Mouse (Mus musculus) intestine, embryonic 16.5 days (tissue): ENCODE measurements around the gene Mylk. TPM values are rescaled to one million over a fixed set of nuclear protein-coding genes. Genes with fewer than 3 reads are reported as not detected.

Source experiments
- ATAC-seq: fragments of 200-750 bp; cut with Nextera tagmentation; 2 replicates; pipeline ENCODE4 v1.8.0; 2017; ENCODE audit warnings: moderate TSS enrichment, moderate library complexity
- H3K27ac ChIP-seq: fragments of 300-500 bp; sonication (generic); 2 replicates; pipeline ENCODE4 v1.5.1; 2014; ENCODE audit warnings: mild to moderate bottlenecking, low read length
- H3K27me3 ChIP-seq: fragments of 300-500 bp; sonication (generic); replicated peaks from 2 replicates; pipeline ENCODE4 v1.6.1; 2014; ENCODE audit warnings: low read length, control low read depth, mixed read lengths; ENCODE audit not compliant: control insufficient read depth, insufficient read depth
- H3K36me3 ChIP-seq: fragments of 300-500 bp; sonication (generic); 2 replicates; pipeline ENCODE4 v1.6.1; 2014; ENCODE audit warnings: low read length, control low read depth; ENCODE audit not compliant: control insufficient read depth, insufficient read depth
- H3K4me1 ChIP-seq: fragments of 300-500 bp; sonication (generic); 2 replicates; pipeline ENCODE4 v1.6.1; 2014; ENCODE audit warnings: low read length, control low read depth, mixed read lengths; ENCODE audit not compliant: control insufficient read depth, insufficient read depth
- H3K4me2 ChIP-seq: fragments of 300-500 bp; sonication (generic); 2 replicates; pipeline ENCODE4 v1.6.1; 2014; ENCODE audit warnings: low read depth, low read length, control low read depth
- H3K4me3 ChIP-seq: fragments of 300-500 bp; sonication (generic); 2 replicates; pipeline ENCODE4 v1.5.1; 2014; ENCODE audit warnings: mild to moderate bottlenecking, low read length
- H3K9ac ChIP-seq: fragments of 300-500 bp; sonication (generic); 2 replicates; pipeline ENCODE4 v1.6.1; 2014; ENCODE audit warnings: low read depth, low read length
- H3K9me3 ChIP-seq: fragments of 300-500 bp; sonication (generic); 2 replicates; pipeline ENCODE4 v1.6.1; 2016; ENCODE audit warnings: low read length, control low read depth; ENCODE audit not compliant: control insufficient read depth
- WGBS: fragments of 180-500 bp; shearing (Covaris S2); extraction: QIAGEN DNeasy Blood & Tissue Kit; methylation state at CpG from one replicate; pipeline ENCODE4 v1.1.7; 2014; 5-methylcytosine and 5-hydroxymethylcytosine counted together
- polyA plus RNA-seq: library from polyadenylated mRNA; unstranded; fragments of >200 nt; fragmentation: Nextera tagmentation; extraction: Ambion mirVana; gene quantifications from 2 replicates; pipeline ENCODE4 v1.2.1, GENCODE M21; 2015

Gene Mylk
- polyA plus RNA-seq, 1 experiment from 2014 or later, result 397 TPM

DNA sequence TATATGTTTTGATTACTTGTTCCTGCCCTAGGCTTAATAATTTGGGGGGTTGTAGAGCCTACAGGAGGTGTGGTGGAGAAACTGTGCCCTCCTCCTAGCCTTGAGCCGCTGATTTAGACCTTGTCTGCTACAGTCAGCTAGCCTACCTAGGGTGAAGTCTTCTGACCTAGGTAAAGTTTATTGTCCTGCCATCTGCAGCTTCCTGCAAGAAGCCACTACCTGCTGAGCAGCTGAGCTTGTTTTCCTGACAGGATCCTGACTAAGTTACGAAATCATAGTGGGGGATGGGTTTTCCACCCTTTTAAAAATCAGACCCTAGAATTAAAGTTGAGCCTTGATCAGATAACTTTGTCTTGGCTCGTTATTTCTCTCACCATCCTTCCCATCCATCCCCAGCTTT is 271.5 kb downstream of the Mylk start:
- Histone ChIP-seq H3K27me3 (no peaks in the 10 kb centered on the region), H3K36me3 (no peaks in the 10 kb centered on the region), H3K4me1 (no peaks in the 10 kb centered on the region), H3K9me3 (0 out of 2 replicates have a peak, but pooled peaks cover 2% of the 10 kb centered on the region), H3K9ac (no peak overlapping the region), H3K4me3 (no peak overlapping the region), H3K4me2 (no peak overlapping the region), H3K27ac (no peak overlapping the region)
- 80% methylated on average over 3 of the region's 3 CpGs for WGBS
- ATAC-seq, result no peak

DNA sequence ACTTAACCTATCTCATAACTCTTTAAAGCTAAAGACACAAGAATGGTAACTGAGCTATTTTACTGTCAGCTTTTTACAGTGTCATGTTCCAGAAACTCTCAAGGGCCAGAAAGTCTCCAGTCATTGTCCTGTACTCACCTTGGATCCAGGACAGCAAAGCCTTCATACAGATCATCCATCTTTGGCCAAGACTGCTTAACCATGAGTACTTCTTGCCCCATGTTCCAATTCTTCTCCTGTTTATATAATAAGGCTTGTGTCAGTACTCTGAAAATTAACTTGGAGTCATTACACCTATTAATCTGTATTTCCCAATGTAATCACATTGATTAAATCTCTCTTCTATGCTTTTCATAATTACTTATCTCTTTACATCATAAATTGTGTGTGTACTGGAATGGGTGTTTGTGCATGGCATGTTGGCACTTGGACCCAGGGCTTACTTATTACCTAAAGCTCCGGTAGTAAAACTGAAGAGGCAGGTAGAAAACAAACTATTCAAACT is 273.5 kb downstream of the Mylk start:
- H3K36me3 ChIP-seq, result no peaks in the 10 kb centered on the region
- ATAC-seq, result no peak
- H3K9me3 ChIP-seq, result 0 out of 2 replicates have a peak, but pooled peaks cover 2% of the 10 kb centered on the region
- no peak overlapping the region for H3K27ac ChIP-seq
- no peak overlapping the region for H3K4me3 ChIP-seq
- no peak overlapping the region for H3K4me2 ChIP-seq
- no peaks in the 10 kb centered on the region for H3K27me3 ChIP-seq
- H3K9ac ChIP-seq, result no peak overlapping the region
- no peaks in the 10 kb centered on the region for H3K4me1 ChIP-seq
- 76% methylated on average over 1 of the region's 1 CpGs for WGBS

DNA sequence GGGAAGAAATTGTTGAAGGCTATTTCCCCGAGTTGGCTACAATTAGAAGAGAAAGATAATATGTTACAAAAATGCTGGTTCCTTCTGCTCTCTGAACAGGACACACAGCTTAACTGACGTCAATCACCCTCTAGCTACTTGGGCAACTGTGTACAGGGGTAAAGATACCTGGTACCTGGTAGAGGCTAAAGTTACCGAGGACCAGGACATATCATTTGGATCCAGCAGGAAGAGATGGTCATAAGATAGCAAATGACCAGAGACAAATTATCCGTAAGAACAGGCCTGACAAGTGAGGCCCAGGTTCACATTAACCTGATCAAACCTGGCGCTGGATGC is 276.9 kb downstream of the Mylk start:
- 52% methylated on average over 5 of the region's 5 CpGs for WGBS
- Histone ChIP-seq H3K9me3 (no peaks in the 10 kb centered on the region), H3K27ac (no peak overlapping the region), H3K9ac (no peak overlapping the region), H3K4me1 (peaks cover 2% of the 10 kb centered on the region; the same call in 1 of the 2 replicates), H3K4me2 (peak overlapping the region; percentile 57), H3K27me3 (no peaks in the 10 kb centered on the region), H3K4me3 (peak overlapping the region; percentile 95), H3K36me3 (no peaks in the 10 kb centered on the region)
- ATAC-seq, result no peak

DNA sequence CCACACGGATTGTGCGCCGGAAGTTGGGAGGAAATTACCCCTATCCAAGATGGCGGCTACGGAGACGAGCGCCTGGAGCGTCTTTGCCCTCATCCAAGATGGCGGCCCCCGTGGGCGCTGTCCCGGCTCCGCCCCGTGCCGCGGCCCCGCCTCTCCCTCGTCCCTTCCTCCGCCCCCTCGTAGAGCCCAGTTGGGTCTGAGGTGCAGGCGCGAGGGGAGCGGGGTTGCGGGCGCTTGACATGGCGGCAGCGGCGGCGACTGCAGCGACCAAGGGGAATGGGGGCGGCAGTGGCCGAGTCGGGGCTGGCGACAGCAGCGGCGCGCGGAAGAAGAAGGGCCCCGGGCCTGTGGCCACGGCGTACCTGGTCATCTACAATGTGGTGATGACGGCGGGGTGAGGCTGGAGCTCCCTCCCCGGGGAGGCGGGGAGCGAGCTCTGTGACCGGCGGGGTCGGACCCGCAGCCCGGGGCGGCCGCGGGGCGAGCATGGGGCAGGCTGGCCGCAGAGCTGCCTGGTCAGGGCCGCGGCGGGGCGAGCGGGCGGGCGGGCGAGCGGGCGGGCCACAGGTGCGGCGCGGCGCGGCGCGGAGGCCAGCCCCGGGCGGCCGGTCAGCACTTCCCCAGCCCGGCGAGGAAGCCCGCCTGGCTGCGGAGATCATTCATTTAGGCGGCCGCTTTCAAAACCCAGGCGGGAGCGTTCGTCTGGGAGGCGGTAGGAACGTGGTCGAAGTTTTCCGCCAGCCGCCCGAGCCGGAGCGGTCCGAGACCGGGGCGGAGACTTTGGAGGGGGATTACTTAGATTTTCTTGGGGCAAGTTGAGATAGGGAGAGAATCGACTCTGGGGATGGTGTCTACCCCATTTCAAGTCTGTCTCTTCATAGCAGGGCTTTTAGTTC is 277.5 kb downstream of the Mylk start, which contains the start of gene Hacd2:
Hacd2 (plus strand) TSS at position 187 of the 896 bp plus-strand sequence.
- WGBS, result under 1% methylated on average over 90 of the region's 97 CpGs
- Histone ChIP-seq H3K9me3 (no peaks in the 10 kb centered on the region), H3K9ac (peak within 1 kb of the TSS; percentile 92), H3K27me3 (no peaks in the 10 kb centered on the region), H3K4me2 (peak within 1 kb of the TSS; percentile 57), H3K4me3 (peak within 1 kb of the TSS; percentile 95), H3K4me1 (peaks cover 2% of the 10 kb centered on the region; the same call in 1 of the 2 replicates), H3K27ac (peak within 1 kb of the TSS; percentile 83), H3K36me3 (no peaks in the 10 kb centered on the region)
- ATAC-seq, result peak; percentile 99

DNA sequence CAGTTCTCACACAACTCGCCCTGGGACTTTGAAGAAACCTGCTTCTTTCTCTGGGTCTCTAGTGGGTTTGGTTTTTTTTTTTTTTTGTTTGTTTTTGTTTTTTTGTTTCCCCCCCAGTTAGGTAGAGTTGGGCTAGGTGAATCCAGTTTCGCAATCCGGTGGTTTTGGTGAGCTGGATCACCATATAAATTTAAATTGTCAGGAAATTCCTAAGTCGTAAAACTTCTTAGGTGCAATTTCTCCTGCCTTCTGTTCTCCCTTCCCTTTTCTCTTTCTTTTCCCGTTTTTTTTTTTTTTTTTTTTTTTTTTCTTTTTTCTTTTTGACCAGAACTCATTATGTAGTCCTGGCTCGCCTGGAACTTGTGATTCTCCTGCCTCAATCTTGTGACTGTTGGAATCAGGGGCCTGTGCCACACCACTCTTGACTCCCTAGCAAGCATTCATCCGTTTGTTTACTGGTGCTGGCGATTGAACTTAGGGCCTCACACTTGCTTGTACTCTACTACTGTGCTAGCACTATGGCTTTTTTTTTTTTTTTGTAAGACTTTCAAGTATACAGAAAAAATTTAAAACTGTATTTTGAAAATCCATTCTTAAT is 278.2 kb downstream of the Mylk start:
- no peaks in the 10 kb centered on the region for H3K9me3 ChIP-seq
- H3K4me3 ChIP-seq, result peak overlapping the region; percentile 95
- no peak for ATAC-seq
- no peak overlapping the region for H3K27ac ChIP-seq
- peak overlapping the region; percentile 92 for H3K9ac ChIP-seq
- H3K4me2 ChIP-seq, result peak overlapping the region; percentile 48
- 12% methylated on average over 8 of the region's 8 CpGs for WGBS
- H3K36me3 ChIP-seq, result no peaks in the 10 kb centered on the region
- peaks cover 2% of the 10 kb centered on the region; the same call in 1 of the 2 replicates for H3K4me1 ChIP-seq
- no peaks in the 10 kb centered on the region for H3K27me3 ChIP-seq

DNA sequence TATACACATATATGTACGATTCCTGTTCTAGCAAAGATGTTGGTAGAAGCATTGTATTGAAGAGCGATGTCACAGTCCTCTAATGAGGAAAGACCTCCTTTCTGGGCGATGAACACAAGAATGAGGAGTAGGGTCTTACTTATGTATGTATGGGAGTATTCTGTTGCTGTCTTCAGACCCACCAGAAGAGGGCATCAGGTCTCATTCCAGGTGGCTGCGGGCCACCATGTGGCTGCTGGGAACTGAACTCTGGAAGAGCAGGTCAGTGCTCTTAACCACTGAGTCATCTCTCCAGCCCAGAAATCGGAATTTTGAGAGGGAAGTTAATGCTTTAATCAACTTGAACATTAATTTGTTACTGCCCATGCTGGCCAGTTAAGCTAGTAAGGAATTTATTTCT is 279.3 kb downstream of the Mylk start:
- H3K27me3 ChIP-seq, result no peaks in the 10 kb centered on the region
- 87% methylated on average over 5 of the region's 5 CpGs for WGBS

DNA sequence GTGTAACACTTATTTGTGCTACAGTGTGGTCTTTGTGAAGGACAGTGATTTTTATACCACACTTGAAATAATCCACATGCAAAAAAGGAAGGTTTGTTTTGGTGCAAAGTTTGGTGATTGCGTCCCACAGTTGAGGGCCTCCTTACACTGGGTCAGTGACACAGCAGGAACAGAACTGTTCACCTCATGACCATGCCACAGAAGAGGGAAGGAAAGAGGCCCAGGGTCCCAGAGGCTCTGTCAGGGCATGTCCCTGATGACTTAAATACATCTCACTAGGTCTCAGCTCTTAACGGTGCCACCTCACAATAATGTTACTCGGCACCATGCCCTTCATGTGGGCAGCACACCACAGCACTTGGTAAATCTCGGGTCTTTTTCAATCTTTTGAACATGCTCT is 280.3 kb downstream of the Mylk start:
- Histone ChIP-seq H3K27ac (no peak overlapping the region), H3K4me3 (no peak overlapping the region), H3K9ac (no peak overlapping the region), H3K9me3 (no peaks in the 10 kb centered on the region), H3K27me3 (no peaks in the 10 kb centered on the region), H3K4me2 (no peak overlapping the region), H3K36me3 (peaks cover 7% of the 10 kb centered on the region), H3K4me1 (peaks cover 2% of the 10 kb centered on the region; the same call in 1 of the 2 replicates)
- ATAC-seq, result no peak
- 97% methylated on average over 4 of the region's 4 CpGs for WGBS

More for the DNA sequence above, 279.3 kb downstream of the Mylk start:
- Histone ChIP-seq H3K4me3 (no peak overlapping the region), H3K4me1 (peaks cover 2% of the 10 kb centered on the region; the same call in 1 of the 2 replicates), H3K36me3 (peaks cover 2% of the 10 kb centered on the region; the same call in 1 of the 2 replicates), H3K4me2 (no peak overlapping the region), H3K9ac (no peak overlapping the region), H3K9me3 (no peaks in the 10 kb centered on the region), H3K27ac (no peak overlapping the region)
- ATAC-seq, result no peak

DNA sequence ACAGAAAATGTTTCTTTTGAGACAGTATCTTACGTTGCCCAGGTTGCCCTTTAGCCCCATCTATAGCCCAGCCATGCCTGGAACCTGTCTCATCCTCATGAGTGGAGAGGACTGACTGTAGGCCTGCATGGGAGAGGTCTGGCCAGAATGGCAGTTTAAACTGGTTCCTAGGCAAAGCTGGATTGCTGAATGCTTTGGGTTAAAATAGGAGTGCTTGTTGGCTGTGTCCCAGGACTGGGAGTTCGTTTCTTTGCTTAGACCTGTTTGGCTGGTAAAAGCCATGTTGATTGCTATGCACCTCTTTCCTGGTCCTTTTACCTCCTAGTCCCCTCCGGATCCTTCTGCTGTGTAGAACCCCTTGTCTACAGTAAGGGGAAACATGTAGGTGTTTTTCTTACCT is 288.2 kb downstream of the Mylk start:
- Histone ChIP-seq H3K27ac (no peak overlapping the region), H3K36me3 (peaks cover 7% of the 10 kb centered on the region), H3K4me2 (no peak overlapping the region), H3K9ac (no peak overlapping the region), H3K4me1 (no peaks in the 10 kb centered on the region), H3K9me3 (no peaks in the 10 kb centered on the region), H3K27me3 (no peaks in the 10 kb centered on the region), H3K4me3 (no peak overlapping the region)
- no peak for ATAC-seq
- 78% methylated on average over 3 of the region's 3 CpGs for WGBS

DNA sequence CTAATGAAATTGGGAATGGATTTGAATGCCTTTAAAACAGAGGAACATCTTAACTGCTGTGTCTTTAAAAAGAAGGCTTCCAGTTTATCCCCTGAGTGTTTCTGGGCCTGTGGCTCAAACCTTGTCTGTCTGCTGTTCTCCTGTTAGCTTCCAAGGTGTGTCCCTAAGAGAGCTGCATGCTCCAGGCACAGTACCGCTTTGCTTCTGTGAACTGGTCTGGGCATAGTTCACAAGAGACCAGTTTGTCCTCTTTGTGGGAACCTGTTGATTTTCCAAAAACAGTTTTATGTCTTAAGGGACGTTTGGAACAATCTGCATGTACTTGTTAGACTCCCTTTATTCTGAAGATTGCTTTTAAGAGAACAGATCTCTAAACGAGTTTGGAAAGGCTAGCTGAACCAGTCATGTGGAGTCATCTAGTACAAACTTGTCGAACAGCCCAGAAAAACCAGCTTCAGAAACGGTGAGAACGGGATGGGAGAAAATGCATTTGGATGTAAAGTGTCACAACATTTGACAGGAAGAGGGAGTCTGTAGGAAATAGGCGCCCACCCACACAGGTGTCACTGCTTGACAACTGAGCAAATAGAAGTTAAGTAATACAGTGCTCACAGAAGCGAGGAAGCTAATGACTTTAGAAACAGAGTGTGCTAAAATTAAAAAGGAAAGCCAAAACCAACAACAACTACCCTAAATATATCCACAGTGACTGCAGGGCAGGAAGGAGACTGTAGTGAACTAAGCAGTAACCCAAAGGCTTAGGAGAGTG is 289.0 kb downstream of the Mylk start:
- no peak overlapping the region for H3K27ac ChIP-seq
- no peaks in the 10 kb centered on the region for H3K4me1 ChIP-seq
- H3K9me3 ChIP-seq, result no peaks in the 10 kb centered on the region
- no peak overlapping the region for H3K4me3 ChIP-seq
- 63% methylated on average over 8 of the region's 8 CpGs for whole genome bisulfite sequencing
- H3K4me2 ChIP-seq, result no peak overlapping the region
- H3K27me3 ChIP-seq, result no peaks in the 10 kb centered on the region
- H3K9ac ChIP-seq, result no peak overlapping the region
- peaks cover 7% of the 10 kb centered on the region for H3K36me3 ChIP-seq
- ATAC-seq, result no peak
